Mouse (Mus musculus): Measurements from ENCODE around the gene Trip4.

GRCm38 (mm10) chr9:65839841-65840240 lies 68.8 kb downstream of the Trip4 start:
- TF ChIP-seq CTCF (IDR thresholded peaks at IDR 0.05) (no peak), POLR2A (IDR thresholded peaks at IDR 0.05; ENCODE audit: insufficient read depth, low read depth, low read length) (no peak)

All from heart, adult 2 months (tissue).